Mouse (Mus musculus) CH12F3 (cell line): ENCODE data around the gene Prr23a2.
"Not testable (repeated sequence)": the region's sequence is repeated elsewhere in the genome, so short reads cannot be mapped to it uniquely, and the experiment has no call there.

Source experiments
- in situ Hi-C: fragments of 300-500 bp; cut with MboI; formaldehyde crosslinking; loops from 2 replicates; pipeline ENCODE4 v1.14.3; 2020; ENCODE audit warnings: low sequenced_read_pairs

Prr23a2 gene

GRCm38 (mm10) chr9:98856210-98856609 is at the start of gene Prr23a2:
Gene Prr23a2, plus strand, starts transcription at chr9:98856494.
- in situ Hi-C loops = no loop called here

GRCm38 (mm10) chr9:98807631-98808030 is 48.7 kb upstream of the Prr23a2 start:
- in situ Hi-C loops = no loop called here

- in situ Hi-C loops = not testable (repeated sequence)
These were observed 46.8 kb upstream of the Prr23a2 start for GRCm38 (mm10) chr9:98809526-98809925.

- in situ Hi-C loops = no loop called here
These were observed 40.2 kb upstream of the Prr23a2 start for GRCm38 (mm10) chr9:98816066-98816465.

- in situ Hi-C loops = no loop called here
These were observed 38.7 kb upstream of the Prr23a2 start for GRCm38 (mm10) chr9:98817592-98817991.

GRCm38 (mm10) chr9:98818971-98819370 is 37.3 kb upstream of the Prr23a2 start:
- in situ Hi-C loops = no loop called here

- in situ Hi-C loops = no loop called here
These were observed 36.8 kb upstream of the Prr23a2 start for GRCm38 (mm10) chr9:98819481-98819880.

GRCm38 (mm10) chr9:98820461-98820860 is 35.8 kb upstream of the Prr23a2 start:
- in situ Hi-C loops = no loop called here

- in situ Hi-C loops = no loop called here
These were observed 35.2 kb upstream of the Prr23a2 start for GRCm38 (mm10) chr9:98821067-98821466.

- in situ Hi-C loops = no loop called here
These were observed 32.5 kb upstream of the Prr23a2 start for GRCm38 (mm10) chr9:98823805-98824204.

GRCm38 (mm10) chr9:98829508-98829907 is 26.8 kb upstream of the Prr23a2 start:
- in situ Hi-C loops = no loop called here

GRCm38 (mm10) chr9:98837537-98838074 is 18.7 kb upstream of the Prr23a2 start:
- in situ Hi-C loops = no loop called here

- in situ Hi-C loops = no loop called here
These were observed 14.2 kb upstream of the Prr23a2 start, which contains the start of gene Prr23a1 for GRCm38 (mm10) chr9:98842117-98842516. Gene Prr23a1, plus strand, starts transcription at chr9:98842503.

- in situ Hi-C loops = no loop called here
These were observed 7.2 kb downstream of the Prr23a2 start for GRCm38 (mm10) chr9:98863463-98863862.

- in situ Hi-C loops = no loop called here
These were observed 8.3 kb downstream of the Prr23a2 start, which contains the start of gene Prr23a3 for GRCm38 (mm10) chr9:98864571-98864970. Gene Prr23a3, plus strand, starts transcription at chr9:98864767.

GRCm38 (mm10) chr9:98901486-98901885 is 45.2 kb downstream of the Prr23a2 start:
- in situ Hi-C loops = no loop called here

GRCm38 (mm10) chr9:98902819-98903218 is 46.5 kb downstream of the Prr23a2 start, which contains the start of gene 7420426K07Rik:
Gene 7420426K07Rik, plus strand, starts transcription at chr9:98903119.
- in situ Hi-C loops = no loop called here
